Mouse (Mus musculus): ENCODE measurements around the gene Mgmt.

DNA sequence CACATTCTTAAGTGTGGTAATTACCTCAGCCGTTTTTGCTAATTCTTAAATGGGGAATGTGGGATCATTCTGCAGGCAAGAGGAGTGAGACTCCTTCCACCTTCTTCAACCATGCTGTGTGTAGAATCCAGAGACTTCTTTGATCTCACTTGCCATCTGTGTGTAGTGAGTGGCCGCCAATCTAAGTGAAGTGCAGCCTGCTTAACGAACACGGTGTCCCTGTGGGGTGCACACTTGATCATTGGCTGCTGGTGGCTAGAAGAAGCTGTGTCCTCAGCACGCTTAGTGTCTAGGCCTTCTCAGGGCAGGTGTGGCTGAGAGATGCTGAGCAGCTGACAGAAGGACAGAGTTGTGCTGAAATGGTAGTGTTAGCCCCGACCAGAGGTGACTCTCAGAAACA is 113.9 kb downstream of the Mgmt start:
- no peak for TF ChIP-seq EP300 (IDR thresholded peaks at IDR 0.05; ENCODE audit: low read depth)
- TF ChIP-seq CTCF (IDR thresholded peaks at IDR 0.05; ENCODE audit: low read depth) = no peak

All from heart, postnatal 0 days (tissue).